Mouse (Mus musculus): ENCODE measurements at regions not wholly inside any gene's neighbourhood (a gene's known extent, or its start where the extent isn't known, plus 50 kb on each side); places are given as distances from the start of the nearest gene placed in this dataset.
A peak's percentile ranks its signal among the peaks of the same experiment; 100 is the strongest.

- Histone ChIP-seq H3K4me2 (ENCODE audit: low read depth, low read length) (no peak overlapping the region), H3K27me3 (ENCODE audit: insufficient read depth, low read length) (no peaks in the 10 kb centered on the region; the same call in 1 of the 2 replicates), H3K4me1 (ENCODE audit: insufficient read depth, low read length) (peaks cover 6% of the 10 kb centered on the region; the same call in 1 of the 2 replicates), H3K27ac (no peak overlapping the region), H3K4me3 (ENCODE audit: low read length) (no peak overlapping the region), H3K36me3 (ENCODE audit: insufficient read depth, low read length) (no peaks in the 10 kb centered on the region), H3K9me3 (ENCODE audit: low read length) (no peaks in the 10 kb centered on the region), H3K9ac (replicated peaks; ENCODE audit: low read length) (no peak overlapping the region)
- no peak for ATAC-seq
- no peak for DNase-seq (ENCODE audit: low spot score)
- WGBS: 56% methylated on average over 10 of the region's 10 CpGs
- TF ChIP-seq CTCF (IDR thresholded peaks at IDR 0.05; ENCODE audit: low read depth): no peak
Measured at GRCm38 (mm10) chr2:166400304-166400703, 244.8 kb upstream of the Sulf2 start.

- Histone ChIP-seq H3K4me3 (ENCODE audit: low read length) (no peak overlapping the region), H3K4me2 (ENCODE audit: low read depth, low read length) (no peak overlapping the region), H3K27me3 (ENCODE audit: insufficient read depth, low read length) (no peaks in the 10 kb centered on the region; the same call in 1 of the 2 replicates), H3K27ac (no peak overlapping the region), H3K9me3 (ENCODE audit: low read length) (no peaks in the 10 kb centered on the region), H3K36me3 (ENCODE audit: insufficient read depth, low read length) (no peaks in the 10 kb centered on the region), H3K9ac (replicated peaks; ENCODE audit: low read length) (no peak overlapping the region), H3K4me1 (ENCODE audit: insufficient read depth, low read length) (peaks cover 11% of the 10 kb centered on the region)
- WGBS: 24% methylated on average over 6 of the region's 6 CpGs
- ATAC-seq: no peak
- no peak for DNase-seq (ENCODE audit: low spot score)
- TF ChIP-seq CTCF (IDR thresholded peaks at IDR 0.05; ENCODE audit: low read depth): no peak
Measured at GRCm38 (mm10) chr2:166399140-166399830, 243.8 kb upstream of the Sulf2 start.

- ATAC-seq (no peak), DNase-seq (ENCODE audit: low spot score) (no peak)
- Histone ChIP-seq H3K27ac (no peak overlapping the region), H3K36me3 (ENCODE audit: insufficient read depth, low read length) (no peaks in the 10 kb centered on the region), H3K9ac (replicated peaks; ENCODE audit: low read length) (no peak overlapping the region), H3K27me3 (ENCODE audit: insufficient read depth, low read length) (no peaks in the 10 kb centered on the region; the same call in 1 of the 2 replicates), H3K4me3 (ENCODE audit: low read length) (no peak overlapping the region), H3K4me2 (ENCODE audit: low read depth, low read length) (no peak overlapping the region), H3K9me3 (ENCODE audit: low read length) (no peaks in the 10 kb centered on the region), H3K4me1 (ENCODE audit: insufficient read depth, low read length) (peaks cover 11% of the 10 kb centered on the region)
- no peak for TF ChIP-seq CTCF (IDR thresholded peaks at IDR 0.05; ENCODE audit: low read depth)
- 71% methylated on average over 5 of the region's 5 CpGs for WGBS
Measured at GRCm38 (mm10) chr2:166398774-166399139, 243.3 kb upstream of the Sulf2 start.

DNA sequence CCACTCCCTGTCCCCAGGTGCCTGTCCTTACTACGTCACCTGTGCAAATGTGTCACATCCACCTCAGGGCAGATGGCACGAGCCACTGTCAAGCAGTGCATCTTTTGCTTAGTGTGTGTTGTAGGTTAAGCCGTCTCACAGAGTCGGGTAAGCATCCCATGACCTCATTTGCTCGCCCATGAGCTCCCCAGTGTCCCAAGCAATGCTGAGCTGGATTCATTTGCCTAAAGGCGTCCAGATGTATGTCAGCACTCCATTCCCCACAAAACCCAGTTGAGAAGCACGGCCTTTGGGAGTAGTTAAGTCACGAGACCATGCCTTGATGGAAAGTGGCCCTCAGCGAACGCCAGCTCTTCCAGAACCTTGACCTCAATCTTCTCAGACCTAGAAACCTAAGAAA is 242.7 kb upstream of the Sulf2 start:
- DNase-seq (ENCODE audit: low spot score) (no peak), ATAC-seq (no peak)
- Histone ChIP-seq H3K27me3 (ENCODE audit: insufficient read depth, low read length) (no peaks in the 10 kb centered on the region; the same call in 1 of the 2 replicates), H3K4me1 (ENCODE audit: insufficient read depth, low read length) (peaks cover 9% of the 10 kb centered on the region), H3K27ac (no peak overlapping the region), H3K36me3 (ENCODE audit: insufficient read depth, low read length) (no peaks in the 10 kb centered on the region), H3K9me3 (ENCODE audit: low read length) (no peaks in the 10 kb centered on the region), H3K4me3 (ENCODE audit: low read length) (no peak overlapping the region), H3K4me2 (ENCODE audit: low read depth, low read length) (no peak overlapping the region), H3K9ac (replicated peaks; ENCODE audit: low read length) (no peak overlapping the region)
- 84% methylated on average over 10 of the region's 10 CpGs for WGBS
- no peak for TF ChIP-seq CTCF (IDR thresholded peaks at IDR 0.05; ENCODE audit: low read depth)

GRCm38 (mm10) chr2:166394666-166395065 is 239.2 kb upstream of the Sulf2 start:
- Histone ChIP-seq H3K9me3 (ENCODE audit: low read length) (no peaks in the 10 kb centered on the region), H3K36me3 (ENCODE audit: insufficient read depth, low read length) (no peaks in the 10 kb centered on the region), H3K4me3 (ENCODE audit: low read length) (no peak overlapping the region), H3K4me2 (ENCODE audit: low read depth, low read length) (no peak overlapping the region), H3K4me1 (ENCODE audit: insufficient read depth, low read length) (peaks cover 5% of the 10 kb centered on the region), H3K27ac (no peak overlapping the region), H3K27me3 (ENCODE audit: insufficient read depth, low read length) (no peaks in the 10 kb centered on the region), H3K9ac (replicated peaks; ENCODE audit: low read length) (0 out of 2 replicates have a peak overlapping the region, but pooled peaks have one; percentile 2)
- ATAC-seq (peak; percentile 42; the same call in 1 of the 2 replicates), DNase-seq (ENCODE audit: low spot score) (peak; percentile 59)
- no peak for TF ChIP-seq CTCF (IDR thresholded peaks at IDR 0.05; ENCODE audit: low read depth)
- 35% methylated on average over 13 of the region's 13 CpGs for WGBS

DNA sequence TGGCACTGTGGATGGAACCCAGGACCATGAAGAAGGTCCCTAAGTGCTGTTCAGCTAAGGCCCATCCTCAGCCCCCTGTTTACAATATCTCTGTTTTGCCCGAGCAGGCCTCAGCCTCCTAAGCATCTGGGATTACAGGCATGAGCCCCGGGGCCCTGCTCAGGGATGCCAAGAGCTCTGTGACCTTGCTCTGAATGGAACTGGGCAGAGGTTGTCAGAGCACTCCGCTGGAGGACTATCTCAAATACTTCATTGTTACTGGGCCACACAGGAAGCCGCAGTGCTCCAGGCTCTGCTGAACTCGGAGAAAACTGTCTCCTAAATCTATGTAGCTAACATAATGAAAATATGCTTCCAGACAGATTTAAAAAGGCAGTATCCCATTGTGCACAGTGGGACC is 235.7 kb upstream of the Sulf2 start:
- 31% methylated on average over 5 of the region's 5 CpGs for WGBS

DNA sequence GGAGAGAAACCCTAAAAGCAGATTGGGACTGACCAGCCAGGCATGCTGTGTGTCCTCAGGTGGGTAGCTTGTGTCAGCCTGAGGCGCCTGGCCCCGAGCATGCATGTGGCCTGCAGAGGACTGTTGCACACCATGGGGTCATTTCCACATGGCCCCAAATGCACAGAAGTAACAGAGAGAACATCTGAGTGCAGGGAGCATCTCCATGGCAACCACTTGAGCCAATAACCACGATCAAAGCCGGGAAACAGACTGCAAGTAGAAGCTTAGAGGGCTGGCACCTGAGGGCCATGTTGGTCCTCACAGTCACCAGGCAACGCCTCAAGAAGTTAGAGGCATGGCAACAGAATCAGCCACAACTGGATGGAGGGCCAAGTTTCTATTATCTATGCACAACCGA is 232.6 kb upstream of the Sulf2 start:
- no peak for ATAC-seq
- WGBS: 25% methylated on average over 6 of the region's 6 CpGs
- Histone ChIP-seq H3K4me3 (ENCODE audit: low read length) (no peak overlapping the region), H3K27me3 (ENCODE audit: insufficient read depth, low read length) (no peaks in the 10 kb centered on the region), H3K36me3 (ENCODE audit: insufficient read depth, low read length) (no peaks in the 10 kb centered on the region), H3K9ac (replicated peaks; ENCODE audit: low read length) (no peak overlapping the region), H3K4me1 (ENCODE audit: insufficient read depth, low read length) (peaks cover 21% of the 10 kb centered on the region), H3K4me2 (ENCODE audit: low read depth, low read length) (no peak overlapping the region), H3K9me3 (ENCODE audit: low read length) (no peaks in the 10 kb centered on the region), H3K27ac (no peak overlapping the region)
- TF ChIP-seq CTCF (IDR thresholded peaks at IDR 0.05; ENCODE audit: low read depth): no peak
- DNase-seq (ENCODE audit: low spot score): peak; percentile 45

More for the DNA sequence above, 235.7 kb upstream of the Sulf2 start:
- no peaks in the 10 kb centered on the region for H3K9me3 ChIP-seq (ENCODE audit: low read length)
- no peaks in the 10 kb centered on the region for H3K27me3 ChIP-seq (ENCODE audit: insufficient read depth, low read length)
- no peak overlapping the region for H3K4me2 ChIP-seq (ENCODE audit: low read depth, low read length)
- no peak overlapping the region for H3K27ac ChIP-seq
- H3K4me3 ChIP-seq (ENCODE audit: low read length): no peak overlapping the region
- ATAC-seq (no peak), DNase-seq (ENCODE audit: low spot score) (no peak)
- H3K9ac ChIP-seq (replicated peaks; ENCODE audit: low read length): no peak overlapping the region
- no peak for TF ChIP-seq CTCF (IDR thresholded peaks at IDR 0.05; ENCODE audit: low read depth)
- H3K36me3 ChIP-seq (ENCODE audit: insufficient read depth, low read length): no peaks in the 10 kb centered on the region
- peaks cover 20% of the 10 kb centered on the region for H3K4me1 ChIP-seq (ENCODE audit: insufficient read depth, low read length)
